Mouse (Mus musculus) heart, embryonic 14.5 days (tissue): ENCODE measurements around the gene Commd7. TPM values are rescaled to one million over a fixed set of nuclear protein-coding genes. Genes with fewer than 3 reads are reported as not detected.

Source experiments
- ATAC-seq: fragments of 200-750 bp; cut with Nextera tagmentation; 2 replicates; pipeline ENCODE4 v1.8.0; 2017; ENCODE audit warnings: low read depth, moderate TSS enrichment; ENCODE audit not compliant: insufficient number of reproducible peaks, insufficient read depth, low FRiP score
- H3K27ac ChIP-seq, 2 experiments: fragments of 200-500 bp in 1 of 2; fragments of 300-500 bp in 1 of 2; sonication (generic) in 1 of 2; replicated peaks in 1 of 2; 2 replicates each; pipeline ENCODE4 v1.5.1; 2012 to 2014; ENCODE audit warnings: low read depth in 2 of 2, low read length in 2 of 2, control low read depth in 1 of 2, mild to moderate bottlenecking in 1 of 2, mixed read lengths in 1 of 2; ENCODE audit not compliant: control insufficient read depth in 1 of 2, insufficient read depth in 1 of 2
- H3K27me3 ChIP-seq: fragments of 300-500 bp; sonication (generic); 2 replicates; pipeline ENCODE4 v1.6.1; 2014; ENCODE audit warnings: mild to moderate bottlenecking, low read length, control low read depth; ENCODE audit not compliant: control insufficient read depth, insufficient read depth
- H3K36me3 ChIP-seq: fragments of 300-500 bp; sonication (generic); 2 replicates; pipeline ENCODE4 v1.6.1; 2014; ENCODE audit warnings: mild to moderate bottlenecking, control low read depth, low read length, mixed read lengths; ENCODE audit not compliant: control insufficient read depth, insufficient read depth
- H3K4me1 ChIP-seq, 2 experiments: fragments of 200-500 bp in 1 of 2; fragments of 300-500 bp in 1 of 2; sonication (generic) in 1 of 2; 2 replicates each; pipeline ENCODE4 v1.6.1; 2012 to 2014; ENCODE audit warnings: low read length in 2 of 2, control low read depth in 1 of 2, mixed read lengths in 1 of 2; ENCODE audit not compliant: control insufficient read depth in 2 of 2, insufficient read depth in 2 of 2
- H3K4me2 ChIP-seq: fragments of 300-500 bp; sonication (generic); 2 replicates; pipeline ENCODE4 v1.6.1; 2014; ENCODE audit warnings: mild to moderate bottlenecking, low read length
- H3K4me3 ChIP-seq, 2 experiments: fragments of 200-500 bp in 1 of 2; fragments of 300-500 bp in 1 of 2; sonication (generic) in 1 of 2; 2 replicates each; pipeline ENCODE4 v1.5.1; 2012 to 2014; ENCODE audit warnings: low read length in 2 of 2, mild to moderate bottlenecking in 2 of 2, control low read depth in 1 of 2, low read depth in 1 of 2, moderate library complexity in 1 of 2; ENCODE audit not compliant: control insufficient read depth in 1 of 2, insufficient read depth in 1 of 2
- H3K9ac ChIP-seq: fragments of 300-500 bp; sonication (generic); 2 replicates; pipeline ENCODE4 v1.6.1; 2014; ENCODE audit warnings: mild to moderate bottlenecking, low read length
- H3K9me3 ChIP-seq: fragments of 300-500 bp; sonication (generic); 2 replicates; pipeline ENCODE4 v1.6.1; 2016; ENCODE audit warnings: low read length, control low read depth; ENCODE audit not compliant: control insufficient read depth
- WGBS: fragments of 180-500 bp; shearing (Covaris S2); extraction: QIAGEN DNeasy Blood & Tissue Kit; methylation state at CpG from one replicate; pipeline ENCODE4 v1.1.7; 2014; 5-methylcytosine and 5-hydroxymethylcytosine counted together
- polyA plus RNA-seq: library from polyadenylated mRNA; unstranded; fragments of >200 nt; fragmentation: Nextera tagmentation; extraction: Ambion mirVana; gene quantifications from 2 replicates; pipeline ENCODE4 v1.2.1, GENCODE M21; 2014

Gene Commd7
- polyA plus RNA-seq, 1 experiment from 2014 or later: 54.2 TPM

DNA sequence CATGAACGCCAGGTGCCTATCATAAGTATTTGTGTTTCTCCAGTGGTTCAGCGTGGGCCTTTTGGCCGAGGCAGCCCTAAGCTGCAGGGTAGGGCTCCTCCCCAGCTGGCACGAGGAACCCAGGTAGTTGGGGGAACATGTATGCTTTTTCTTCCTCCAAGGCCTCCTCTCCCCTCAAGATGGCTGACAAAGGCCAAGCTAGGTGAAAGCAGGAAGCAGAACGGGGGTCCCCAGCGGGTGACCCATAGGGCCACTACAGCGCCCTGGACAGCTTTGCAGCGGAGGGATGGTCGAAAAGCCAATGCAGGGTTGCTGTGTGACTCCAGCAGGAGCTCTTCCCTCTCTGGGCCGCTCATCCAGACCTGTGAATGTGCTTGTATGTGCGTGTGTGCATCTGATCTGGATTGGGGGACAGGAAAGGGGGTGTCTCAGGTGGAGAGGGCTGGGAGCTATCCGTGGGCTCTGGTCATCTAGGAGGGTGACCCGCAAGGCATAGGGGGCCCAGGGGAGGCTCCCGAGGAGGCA is 16.3 kb upstream of the Commd7 start:
- ATAC-seq: no peak

DNA sequence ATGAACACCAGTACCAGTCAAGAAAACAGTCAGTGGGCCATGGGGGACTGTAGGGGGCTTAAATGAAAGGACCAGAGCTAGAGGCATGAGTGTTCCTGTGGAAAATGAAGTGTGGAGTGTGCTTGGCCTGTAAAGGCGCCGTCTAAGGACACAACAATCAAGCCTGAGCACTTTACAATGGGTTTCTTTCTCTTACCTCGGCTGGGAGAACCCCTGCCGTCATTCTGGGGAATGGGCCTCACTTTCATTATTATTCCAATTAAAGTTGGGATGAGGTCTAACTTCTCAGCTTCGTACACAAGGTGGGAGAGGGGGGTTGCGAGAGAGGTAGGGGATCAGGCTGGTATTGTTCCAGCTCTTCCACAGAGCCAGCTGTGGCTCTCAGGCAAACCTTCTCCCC is 10.4 kb upstream of the Commd7 start:
- Histone ChIP-seq H3K4me2 (no peak overlapping the region), H3K27me3 (no peaks in the 10 kb centered on the region), H3K36me3 (no peaks in the 10 kb centered on the region), H3K4me3 (no peak overlapping the region), H3K27ac (no peak overlapping the region), H3K9ac (no peak overlapping the region), H3K4me1 (no peaks in the 10 kb centered on the region; a peak in 1 of 4 replicates), H3K9me3 (no peaks in the 10 kb centered on the region)
- WGBS: 48% methylated on average over 6 of the region's 6 CpGs
- ATAC-seq: no peak

More for the DNA sequence above, 16.3 kb upstream of the Commd7 start:
- peak overlapping the region; percentile 80 for H3K9ac ChIP-seq
- H3K4me1 ChIP-seq: peaks cover 8 to 10% of the 10 kb centered on the region in 2 experiments
- WGBS: 24% methylated on average over 14 of the region's 14 CpGs
- H3K36me3 ChIP-seq: no peaks in the 10 kb centered on the region
- H3K4me3 ChIP-seq: peak overlapping the region; percentile 78 to 82
- H3K9me3 ChIP-seq: no peaks in the 10 kb centered on the region
- no peak overlapping the region for H3K27ac ChIP-seq
- peak overlapping the region; percentile 83 for H3K4me2 ChIP-seq
- peaks cover 4% of the 10 kb centered on the region; the same call in 1 of the 2 replicates for H3K27me3 ChIP-seq

DNA sequence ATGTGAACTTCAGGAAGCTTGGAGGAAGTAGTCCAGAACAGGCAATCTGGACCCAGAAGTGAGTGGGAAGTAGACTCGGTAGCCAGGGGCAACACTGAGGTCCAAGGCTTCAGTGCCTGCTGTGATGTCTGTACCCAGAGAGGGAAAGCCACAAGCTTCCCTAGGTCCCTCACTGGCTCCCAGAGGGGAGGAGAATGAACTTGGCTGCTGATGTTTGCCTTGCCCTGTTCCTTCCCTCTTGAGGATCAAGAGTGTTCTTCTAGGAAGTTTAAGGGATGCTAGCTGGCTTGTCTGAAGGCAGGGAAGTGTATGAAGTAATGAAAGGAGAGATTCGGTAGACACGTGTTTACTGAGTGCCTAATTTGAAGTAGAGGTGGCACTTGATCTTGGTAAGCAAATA is 9.9 kb upstream of the Commd7 start:
- ATAC-seq: no peak

GRCm38 (mm10) chr2:153638977-153639680 is 6.5 kb upstream of the Commd7 start:
- Histone ChIP-seq H3K9ac (no peak overlapping the region), H3K9me3 (no peaks in the 10 kb centered on the region), H3K27ac (no peak overlapping the region), H3K27me3 (no peaks in the 10 kb centered on the region), H3K4me1 (no peaks in the 10 kb centered on the region; a peak in 1 of 4 replicates), H3K36me3 (no peaks in the 10 kb centered on the region), H3K4me2 (no peak overlapping the region), H3K4me3 (no peak overlapping the region)
- WGBS: 31% methylated on average over 15 of the region's 15 CpGs
- no peak for ATAC-seq

More for the DNA sequence above, 9.9 kb upstream of the Commd7 start:
- Histone ChIP-seq H3K27ac (no peak overlapping the region), H3K27me3 (no peaks in the 10 kb centered on the region), H3K4me3 (no peak overlapping the region), H3K4me2 (no peak overlapping the region), H3K4me1 (no peaks in the 10 kb centered on the region; a peak in 1 of 4 replicates), H3K9ac (no peak overlapping the region), H3K36me3 (no peaks in the 10 kb centered on the region), H3K9me3 (no peaks in the 10 kb centered on the region)
- WGBS: 29% methylated on average over 3 of the region's 3 CpGs

DNA sequence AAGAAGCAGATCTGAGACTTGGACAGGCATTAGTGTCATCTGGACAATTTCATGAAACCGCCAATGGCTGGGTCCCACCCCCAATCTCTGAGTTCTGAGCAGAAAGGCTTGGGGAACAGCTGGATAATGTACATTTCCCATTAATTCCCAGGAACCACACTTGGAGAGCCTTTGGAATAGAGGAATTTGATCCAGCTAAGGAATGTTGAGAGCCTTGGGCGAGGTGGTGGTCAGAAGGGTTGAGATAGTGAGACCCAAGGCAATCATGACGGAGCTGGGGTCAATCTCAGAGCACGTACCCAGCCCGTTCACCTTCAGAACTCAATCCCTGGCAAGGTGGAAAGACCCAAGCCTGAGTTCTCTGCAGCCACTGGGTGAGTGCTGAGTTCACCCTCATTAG is 678 bp upstream of the Commd7 start:
- H3K9me3 ChIP-seq: no peaks in the 10 kb centered on the region
- H3K4me2 ChIP-seq: peak overlapping the region; percentile 71
- 38% methylated on average over 5 of the region's 5 CpGs for WGBS
- H3K4me3 ChIP-seq: no peak overlapping the region
- no peak for ATAC-seq
- H3K9ac ChIP-seq: no peak overlapping the region; the same call in 1 of the 2 replicates
- H3K27ac ChIP-seq: peak overlapping the region in 1 of 2 experiments; percentile 92; a peak in 1 of 4 replicates
- H3K27me3 ChIP-seq: no peaks in the 10 kb centered on the region
- H3K36me3 ChIP-seq: peaks cover 11% of the 10 kb centered on the region
- peaks cover 8 to 14% of the 10 kb centered on the region in 2 experiments for H3K4me1 ChIP-seq

DNA sequence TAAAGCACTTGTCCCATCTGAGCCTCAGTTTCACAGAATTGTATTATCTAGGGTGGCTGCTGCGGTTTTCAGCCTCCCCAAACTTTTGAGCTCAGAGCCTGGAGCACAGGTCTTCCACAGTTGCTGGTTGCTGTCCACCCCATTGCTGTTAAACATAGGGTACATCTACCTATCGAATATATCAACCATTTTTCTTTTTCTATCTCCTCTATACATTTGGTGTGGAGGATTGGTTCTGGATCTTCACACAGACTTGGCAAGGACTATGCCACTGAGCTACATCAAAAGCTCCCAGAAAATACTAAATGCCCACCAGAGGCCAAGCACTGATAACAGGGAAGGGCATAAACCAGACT is 268 bp upstream of the Commd7 start:
- Histone ChIP-seq H3K9ac (peak overlapping the region; percentile 94), H3K4me1 (peaks cover 8 to 14% of the 10 kb centered on the region in 2 experiments), H3K9me3 (no peaks in the 10 kb centered on the region), H3K4me3 (peak overlapping the region; percentile 76 to 78), H3K27me3 (no peaks in the 10 kb centered on the region), H3K27ac (peak overlapping the region; percentile 73 to 92), H3K36me3 (peaks cover 15% of the 10 kb centered on the region), H3K4me2 (peak overlapping the region; percentile 71)
- WGBS: 21% methylated on average over 2 of the region's 2 CpGs
- no peak for ATAC-seq

DNA sequence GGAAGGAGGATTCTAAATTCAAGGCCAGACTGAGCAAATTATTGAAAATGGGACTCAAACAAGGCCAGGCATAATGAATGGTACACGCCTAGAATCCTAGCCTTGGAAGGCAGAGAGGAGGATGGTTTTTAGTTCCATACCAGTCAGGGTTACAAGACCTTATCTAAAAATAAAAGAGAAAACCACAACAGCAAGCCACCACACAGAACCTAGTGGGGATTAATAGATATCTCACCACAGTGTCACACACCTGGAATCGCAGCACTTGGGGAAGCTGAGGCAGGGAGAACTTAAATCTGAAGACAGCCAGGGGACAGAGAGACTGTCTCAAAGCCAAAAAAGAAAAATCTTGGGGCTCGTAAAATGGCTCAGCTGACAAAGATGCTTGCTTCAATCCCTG is 1.6 kb downstream of the Commd7 start:
- Histone ChIP-seq H3K9ac (no peak overlapping the region), H3K27ac (no peak overlapping the region), H3K4me1 (peaks cover 8 to 14% of the 10 kb centered on the region in 2 experiments), H3K4me2 (no peak overlapping the region), H3K27me3 (no peaks in the 10 kb centered on the region), H3K9me3 (no peaks in the 10 kb centered on the region), H3K4me3 (no peak overlapping the region), H3K36me3 (peaks cover 33% of the 10 kb centered on the region)
- ATAC-seq: no peak
- WGBS: 83% methylated on average over 3 of the region's 3 CpGs
